Mouse (Mus musculus) ES-Bruce4 (cell line): ENCODE results near the gene Ankle1. TPM values are rescaled to one million over a fixed set of nuclear protein-coding genes. Genes with fewer than 3 reads are reported as not detected.

Source experiments
- H3K27ac ChIP-seq: 2 replicates; pipeline ENCODE4 v1.5.1; 2012; ENCODE audit warnings: low read length, inconsistent platforms; ENCODE audit not compliant: insufficient read depth
- H3K27me3 ChIP-seq: 2 replicates; pipeline ENCODE4 v1.6.1; 2012; ENCODE audit warnings: mild to moderate bottlenecking, low read length, inconsistent platforms; ENCODE audit not compliant: control insufficient read depth, poor library complexity, insufficient read depth, severe bottlenecking
- H3K36me3 ChIP-seq: 2 replicates; pipeline ENCODE4 v1.6.1; 2012; ENCODE audit warnings: inconsistent platforms, mild to moderate bottlenecking, low read length, moderate library complexity; ENCODE audit not compliant: control insufficient read depth, poor library complexity, insufficient read depth, severe bottlenecking
- H3K4me1 ChIP-seq: one replicate; pipeline ENCODE4 v1.8.1; 2011; ENCODE audit warnings: low read length; ENCODE audit not compliant: control insufficient read depth, insufficient read depth
- H3K4me3 ChIP-seq: 2 replicates; pipeline ENCODE4 v1.5.1; 2011; ENCODE audit warnings: low read depth, mild to moderate bottlenecking, low read length
- H3K9ac ChIP-seq: 2 replicates; pipeline ENCODE4 v1.6.1; 2012; ENCODE audit warnings: low read depth, mild to moderate bottlenecking, inconsistent platforms; ENCODE audit not compliant: poor library complexity, severe bottlenecking
- H3K9me3 ChIP-seq: replicated peaks from 2 replicates; pipeline ENCODE4 v1.6.1; 2012; ENCODE audit warnings: mild to moderate bottlenecking, low read length, inconsistent platforms; ENCODE audit not compliant: control insufficient read depth, poor library complexity, insufficient read depth, severe bottlenecking
- CTCF ChIP-seq: IDR thresholded peaks from one replicate; pipeline ENCODE4 v1.8.1; 2011; ENCODE audit warnings: low read depth, low read length
- EP300 ChIP-seq: IDR thresholded peaks from 2 replicates; pipeline ENCODE4 v1.6.1; 2011; ENCODE audit warnings: low read depth, low read length; ENCODE audit not compliant: insufficient read depth
- POLR2A ChIP-seq: IDR thresholded peaks from one replicate; pipeline ENCODE4 v1.8.1; 2011; ENCODE audit warnings: low read length; ENCODE audit not compliant: insufficient read depth
- polyA plus RNA-seq: library from polyadenylated mRNA; stranded (reverse); fragments of >200 nt; gene quantifications from 2 replicates; pipeline ENCODE4 v1.2.4, GENCODE M21; 2011; ENCODE audit warnings: low read depth; ENCODE audit not compliant: missing spikeins, insufficient read depth, insufficient read length

Ankle1 gene
- polyA plus RNA-seq, 1 experiment, result 10.9 TPM

DNA sequence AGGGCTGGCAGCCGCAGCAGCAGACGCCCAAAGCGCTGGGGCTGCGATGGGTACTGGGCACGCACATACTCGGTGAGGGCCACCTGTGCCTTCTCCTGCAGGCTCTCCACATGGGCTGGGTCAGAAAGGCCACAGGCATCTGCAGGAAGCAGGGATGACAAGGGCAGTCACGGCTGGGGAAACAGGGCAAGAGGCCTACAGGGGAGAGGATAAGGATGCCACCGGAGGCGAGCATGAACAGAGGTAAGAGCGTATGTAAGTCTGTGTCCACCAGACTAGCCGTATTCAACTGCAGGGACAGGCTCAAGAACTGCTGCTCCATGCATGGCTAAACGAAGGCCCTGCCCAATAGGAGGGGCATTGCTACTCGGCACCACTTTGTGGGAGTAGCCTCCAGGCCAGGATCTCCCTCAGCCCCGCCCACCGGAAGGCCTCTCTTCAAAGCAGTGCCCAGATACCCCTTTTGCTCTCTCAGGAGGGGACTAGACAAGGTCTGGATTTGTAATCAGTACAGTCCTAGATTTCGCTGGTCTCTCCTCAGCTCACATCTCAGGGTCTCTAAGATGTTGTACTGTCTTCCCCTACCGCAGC, 31.1 kb upstream of the Ankle1 start:
- no peak overlapping the region for H3K4me3 ChIP-seq

DNA sequence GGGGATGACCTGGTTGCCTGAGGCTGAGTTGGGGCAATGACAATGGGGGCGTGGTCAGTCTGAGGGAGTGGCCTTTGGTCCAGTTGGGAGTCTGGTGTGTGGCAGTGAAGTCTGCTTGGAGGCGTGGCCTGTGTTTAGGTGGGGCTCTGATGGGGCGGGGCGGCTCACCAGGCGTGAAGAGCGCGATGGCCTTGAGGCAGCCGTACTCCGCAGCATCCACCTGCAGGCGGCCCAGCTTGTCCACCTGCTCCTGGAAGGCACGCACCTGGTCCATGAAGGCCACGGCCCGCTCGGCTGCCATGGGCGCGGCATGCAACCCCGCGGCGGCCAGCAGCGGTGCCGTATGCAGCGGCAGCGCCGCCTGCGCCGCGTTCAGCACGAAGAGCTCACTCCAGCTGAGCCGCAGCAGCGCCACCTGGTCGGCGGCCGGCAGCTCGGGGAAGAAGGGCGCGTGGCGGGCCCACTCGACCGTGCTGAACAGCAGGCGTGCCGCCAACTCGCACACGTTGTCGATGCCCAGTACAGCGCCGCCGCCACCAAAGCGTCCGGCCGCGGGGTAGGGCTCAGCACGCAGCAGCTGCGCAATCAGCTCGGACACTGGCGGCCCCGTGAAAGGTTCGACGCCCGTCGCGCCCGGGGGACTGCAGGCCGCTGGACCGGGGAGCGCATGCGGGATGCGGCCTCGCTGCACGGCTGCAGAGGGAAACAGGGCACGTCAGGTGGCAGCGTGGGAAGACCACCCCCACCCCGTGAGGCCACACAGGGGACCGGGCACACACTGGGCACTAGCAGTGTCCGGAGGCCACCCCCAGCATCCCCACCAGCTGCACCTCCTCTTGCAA, 30.0 kb upstream of the Ankle1 start:
- Histone ChIP-seq H3K4me1 (peaks cover 9% of the 10 kb centered on the region), H3K4me3 (peak overlapping the region; percentile 49), H3K27ac (no peak overlapping the region), H3K9ac (peak overlapping the region; percentile 11; the same call in 1 of the 2 replicates), H3K36me3 (no peaks in the 10 kb centered on the region), H3K9me3 (no peaks in the 10 kb centered on the region), H3K27me3 (no peaks in the 10 kb centered on the region)
- no peak for TF ChIP-seq POLR2A
- TF ChIP-seq CTCF, result peak; percentile 36
- TF ChIP-seq EP300, result peak; percentile 66; the same call in 1 of the 2 replicates

More for the DNA sequence above, 31.1 kb upstream of the Ankle1 start:
- H3K9ac ChIP-seq, result no peak overlapping the region
- no peaks in the 10 kb centered on the region for H3K9me3 ChIP-seq
- TF ChIP-seq EP300 (no peak), CTCF (no peak), POLR2A (no peak)
- peaks cover 2% of the 10 kb centered on the region for H3K36me3 ChIP-seq
- peaks cover 9% of the 10 kb centered on the region for H3K4me1 ChIP-seq
- no peaks in the 10 kb centered on the region for H3K27me3 ChIP-seq
- H3K27ac ChIP-seq, result peak overlapping the region; percentile 28

DNA sequence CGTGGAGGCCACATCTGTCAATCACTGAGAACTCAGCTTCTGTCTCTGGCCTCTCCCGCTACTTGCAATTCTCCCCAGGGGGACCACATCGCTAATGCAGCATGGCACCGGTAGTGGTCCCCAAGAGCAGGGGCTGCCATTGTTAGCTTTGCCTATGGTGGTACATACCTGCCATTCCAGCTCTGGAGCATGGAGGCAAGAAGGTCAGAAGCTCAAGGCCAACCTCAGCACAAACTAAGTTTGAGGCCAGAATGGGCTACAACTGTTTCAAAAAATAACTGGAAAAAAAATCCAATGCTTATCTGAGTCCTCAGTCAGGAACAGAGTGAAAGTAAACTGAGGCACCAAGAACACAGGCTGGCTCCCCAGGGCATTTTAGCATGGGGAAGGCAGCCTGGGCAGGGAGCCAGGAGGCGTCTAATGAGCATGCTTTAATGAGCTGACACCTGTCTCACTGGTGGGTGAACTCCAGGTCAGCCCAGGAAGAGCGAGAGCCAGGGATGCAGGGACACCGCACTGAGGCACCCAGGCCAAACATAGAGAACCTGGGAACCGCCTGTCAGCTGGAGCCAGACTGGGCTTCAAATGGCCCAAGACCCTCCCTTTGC, 29.3 kb upstream of the Ankle1 start:
- Histone ChIP-seq H3K9me3 (no peaks in the 10 kb centered on the region), H3K4me1 (peaks cover 9% of the 10 kb centered on the region), H3K27me3 (no peaks in the 10 kb centered on the region), H3K9ac (peak overlapping the region; percentile 11; the same call in 1 of the 2 replicates), H3K4me3 (peak overlapping the region; percentile 49), H3K27ac (no peak overlapping the region), H3K36me3 (no peaks in the 10 kb centered on the region)
- TF ChIP-seq CTCF, result no peak
- no peak for TF ChIP-seq POLR2A
- no peak for TF ChIP-seq EP300

DNA sequence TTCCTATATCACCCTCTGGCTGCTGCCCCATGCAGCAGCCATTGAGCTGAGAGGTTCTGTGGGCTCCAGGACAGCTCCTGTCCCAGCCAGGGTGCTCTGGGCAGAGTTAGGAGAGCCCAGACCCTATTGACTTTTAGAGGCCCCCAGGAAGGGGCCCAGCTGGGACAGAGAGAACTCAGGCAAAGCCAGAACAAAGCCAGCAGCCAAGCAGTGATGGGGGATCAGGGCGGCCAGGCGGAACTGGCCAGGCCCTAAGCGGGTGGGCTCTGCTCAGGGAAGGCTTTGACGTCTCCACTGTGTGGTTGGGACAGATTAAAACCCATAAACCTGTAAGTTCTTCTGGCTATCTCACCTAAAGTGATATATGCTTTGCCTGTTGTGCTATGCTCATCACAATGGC, 26.8 kb upstream of the Ankle1 start:
- Histone ChIP-seq H3K27me3 (no peaks in the 10 kb centered on the region), H3K9ac (no peak overlapping the region), H3K9me3 (no peaks in the 10 kb centered on the region), H3K27ac (no peak overlapping the region), H3K4me3 (no peak overlapping the region), H3K4me1 (peaks cover 10% of the 10 kb centered on the region), H3K36me3 (no peaks in the 10 kb centered on the region)
- TF ChIP-seq POLR2A, result no peak
- TF ChIP-seq CTCF, result no peak
- no peak for TF ChIP-seq EP300

DNA sequence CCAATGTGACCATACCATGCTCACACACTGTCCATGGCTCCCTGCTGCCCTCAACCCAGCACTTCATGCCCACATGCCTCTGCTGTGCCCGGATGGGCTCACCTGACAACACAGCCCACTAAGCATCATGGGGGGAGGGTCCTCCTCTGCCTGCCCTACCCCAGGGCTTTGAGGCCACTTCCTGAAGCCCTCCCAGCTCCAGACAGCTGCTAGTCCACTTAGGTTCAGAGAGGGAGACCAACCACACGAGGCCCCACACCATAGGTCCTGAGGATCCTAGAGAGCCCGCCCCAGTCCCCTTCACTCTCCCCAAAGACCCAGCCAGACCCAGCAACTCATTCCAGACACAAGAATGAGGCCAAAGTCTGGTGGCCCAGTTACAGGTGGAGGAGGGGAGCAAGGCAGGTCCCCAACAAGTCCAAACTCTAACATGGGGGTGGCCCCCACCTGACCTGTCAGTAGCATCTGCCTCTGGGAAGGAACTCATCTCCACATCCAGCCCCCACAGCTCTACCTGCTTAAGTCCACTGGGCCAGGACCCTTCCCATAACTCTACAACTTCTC, 26.2 kb upstream of the Ankle1 start:
- Histone ChIP-seq H3K9ac (peak overlapping the region; percentile 90; the same call in 1 of the 2 replicates), H3K27ac (no peak overlapping the region), H3K9me3 (no peaks in the 10 kb centered on the region), H3K36me3 (no peaks in the 10 kb centered on the region), H3K27me3 (no peaks in the 10 kb centered on the region), H3K4me3 (peak overlapping the region; percentile 72), H3K4me1 (peaks cover 9% of the 10 kb centered on the region)
- no peak for TF ChIP-seq EP300
- no peak for TF ChIP-seq CTCF
- no peak for TF ChIP-seq POLR2A
